Mouse (Mus musculus): ENCODE data around the gene Rxfp2.

Rxfp2 gene

DNA sequence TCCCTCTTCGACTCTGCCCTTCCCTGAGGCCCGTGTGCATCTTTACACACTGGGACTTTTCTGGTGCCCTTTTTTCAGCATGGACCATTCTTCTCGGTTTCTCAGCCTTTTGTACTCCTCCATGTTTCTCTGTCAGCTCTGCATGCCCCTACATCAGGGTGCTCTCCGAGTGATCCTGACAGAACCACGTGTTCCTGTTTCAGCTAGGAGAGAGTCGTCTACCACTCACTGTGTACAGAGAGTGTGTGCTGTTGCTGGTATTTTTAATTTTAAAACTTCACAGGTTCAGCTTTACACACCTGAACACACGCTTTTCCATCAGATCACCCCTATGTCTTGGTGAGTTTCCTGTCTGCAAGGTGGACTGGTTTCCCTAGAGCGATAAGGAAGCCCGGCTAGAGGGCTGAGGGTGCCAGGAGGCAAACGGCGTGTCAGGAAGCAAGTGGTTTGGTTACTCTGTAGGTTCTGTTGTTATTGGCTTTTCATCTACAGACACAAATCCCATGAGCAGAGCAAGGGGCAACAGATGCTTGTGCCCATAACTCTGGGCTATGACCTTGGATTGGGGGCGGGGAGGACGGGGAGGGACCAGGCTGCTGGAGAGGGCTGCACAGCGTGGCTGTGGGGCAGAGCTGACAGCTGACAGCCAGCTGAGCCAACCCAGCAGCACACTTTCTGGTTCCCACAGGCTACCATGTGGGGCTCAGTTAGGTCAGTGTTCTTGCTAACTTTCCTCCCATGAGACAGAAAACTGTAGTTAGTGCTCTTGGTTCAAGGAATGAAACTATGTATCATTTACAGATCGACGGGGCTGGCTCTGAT, 97.0 kb downstream of the Rxfp2 start:
- no peak for DNase-seq (ENCODE audit: low spot score)

- DNase-seq (ENCODE audit: low spot score), result no peak
Measured at GRCm38 (mm10) chr5:150116216-150116905, 97.9 kb downstream of the Rxfp2 start.

DNA sequence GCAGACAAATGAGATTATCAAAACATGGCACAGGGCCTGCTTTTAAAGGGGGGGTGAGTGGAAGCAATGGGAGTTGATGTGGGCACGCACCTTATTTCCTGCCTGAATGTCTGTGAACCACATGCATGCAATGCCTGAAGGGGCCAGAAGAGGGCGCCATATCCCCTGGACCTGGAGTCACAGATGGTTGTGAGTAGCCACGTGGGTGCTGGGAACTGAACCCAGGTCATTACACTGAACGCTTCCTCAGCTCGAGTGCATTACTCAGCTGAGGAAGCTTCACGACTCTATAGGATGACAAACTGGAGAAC, 98.4 kb downstream of the Rxfp2 start:
- DNase-seq (ENCODE audit: low spot score), result no peak

DNA sequence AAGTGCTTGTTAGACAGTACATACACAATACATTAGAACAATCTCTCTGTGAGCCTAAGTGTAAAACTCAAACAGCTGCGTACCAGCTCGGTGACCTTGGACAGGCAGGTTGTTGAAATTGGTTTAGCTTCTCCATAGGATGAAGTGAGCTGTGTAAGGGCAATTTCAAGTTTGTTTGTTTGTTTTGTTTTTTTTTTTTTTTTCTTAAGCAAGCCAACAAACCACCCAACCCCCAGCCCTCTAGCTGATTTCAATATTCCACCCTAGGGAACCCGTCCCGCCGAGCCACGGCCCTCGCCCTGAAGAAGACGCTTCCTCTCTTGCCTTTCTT, 99.6 kb downstream of the Rxfp2 start:
- no peak for DNase-seq (ENCODE audit: low spot score)

- peak; percentile 95 for DNase-seq (ENCODE audit: low spot score)
Measured at GRCm38 (mm10) chr5:150118455-150119241, 100.2 kb downstream of the Rxfp2 start, which contains the start of gene Fry. TSS of gene Fry (plus strand) at chr5:150118645.

DNA sequence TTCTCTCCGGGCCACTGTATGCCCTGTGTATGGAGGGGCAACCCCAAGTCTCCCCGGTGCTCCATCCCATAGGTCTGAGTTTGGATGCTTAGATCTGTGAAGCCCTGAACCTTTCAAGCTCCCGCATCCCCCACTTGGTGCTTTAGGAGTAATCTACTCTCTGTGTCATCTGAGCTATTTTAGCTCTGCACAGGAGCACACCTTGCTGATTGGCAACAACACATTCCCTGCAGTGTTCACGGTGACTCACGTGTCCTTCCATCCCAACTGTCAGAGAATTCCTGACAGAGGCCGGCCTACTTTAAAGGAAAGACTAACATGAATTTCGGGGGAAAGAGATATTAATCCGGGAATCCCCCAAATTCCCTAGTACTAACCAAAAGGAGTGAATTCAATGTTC, 102.2 kb downstream of the Rxfp2 start:
- no peak for DNase-seq (ENCODE audit: low spot score)

DNA sequence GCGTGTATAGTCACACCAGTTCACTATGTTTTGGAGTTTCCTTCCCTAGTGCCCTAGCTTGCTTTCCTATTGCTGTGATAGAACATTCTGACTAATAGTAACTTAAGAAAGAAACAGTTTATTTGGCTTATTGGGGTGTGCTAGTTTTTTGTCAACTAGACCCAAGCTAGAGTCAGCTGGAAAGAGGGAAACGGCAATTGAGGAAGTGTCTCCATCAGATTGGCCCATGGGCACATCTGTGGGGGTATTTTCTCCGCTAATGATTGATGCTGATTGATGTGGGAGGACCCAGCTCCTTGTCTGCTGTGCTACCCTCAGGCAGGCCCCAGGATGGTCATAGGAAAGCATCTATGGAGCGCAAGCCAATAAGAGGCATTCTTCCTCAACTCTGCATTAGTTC, 103.6 kb downstream of the Rxfp2 start:
- DNase-seq (ENCODE audit: low spot score), result no peak

GRCm38 (mm10) chr5:150122571-150122970, 104.1 kb downstream of the Rxfp2 start:
- peak; percentile 60 for DNase-seq (ENCODE audit: low spot score)

GRCm38 (mm10) chr5:150125920-150126319, 107.4 kb downstream of the Rxfp2 start:
- no peak for DNase-seq (ENCODE audit: low spot score)

DNA sequence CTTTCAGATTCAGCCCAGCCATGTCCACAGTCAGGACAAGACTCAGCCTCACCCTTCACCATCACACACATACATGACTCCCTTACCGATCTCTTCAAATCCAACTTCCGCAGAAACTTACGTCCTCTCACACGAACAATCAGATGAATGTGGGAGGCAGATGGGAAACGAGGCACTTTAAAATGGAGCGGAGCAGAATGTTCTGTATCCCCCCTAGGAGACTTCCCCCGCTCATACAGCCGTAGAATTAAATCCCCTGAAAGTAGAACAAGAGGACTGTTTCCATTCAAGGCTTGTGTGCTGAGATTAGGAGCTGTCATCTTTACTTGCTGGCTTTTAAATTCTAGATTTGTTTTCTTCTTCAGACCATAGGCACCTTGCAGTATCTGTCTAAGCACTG, 110.0 kb downstream of the Rxfp2 start:
- DNase-seq (ENCODE audit: low spot score), result no peak

GRCm38 (mm10) chr5:150130144-150130543, 111.7 kb downstream of the Rxfp2 start:
- DNase-seq (ENCODE audit: low spot score), result no peak

- DNase-seq (ENCODE audit: low spot score), result no peak
Measured at GRCm38 (mm10) chr5:150131166-150131565, 112.7 kb downstream of the Rxfp2 start.
